Mouse (Mus musculus) erythroblast, embryonic 14.5 days (primary cell): ENCODE data around the gene Olfr1375.

Experiments used
- GATA1 ChIP-seq: IDR thresholded peaks from 2 replicates; pipeline ENCODE4 v1.6.1; 2012; ENCODE audit warnings: low read length, inconsistent platforms, mixed read lengths
- TAL1 ChIP-seq: IDR thresholded peaks from 3 replicates; pipeline ENCODE4 v1.6.1; 2012; ENCODE audit warnings: low read length, inconsistent platforms, mixed read lengths

GRCm38 (mm10) chr11:51059640-51060039 lies 11.7 kb downstream of the Olfr1375 start:
- TF ChIP-seq GATA1 = no peak
- no peak for TF ChIP-seq TAL1
